Mouse (Mus musculus) monocyte, adult 5-6 weeks (primary cell): Measurements from ENCODE around the gene Atp23. TPM values are rescaled to one million over a fixed set of nuclear protein-coding genes. Genes with fewer than 3 reads are reported as not detected.
"Not testable (repeated sequence)": the region's sequence is repeated elsewhere in the genome, so short reads cannot be mapped to it uniquely, and the experiment has no call there.

Source experiments
- ATAC-seq: fragments of 153-309, 156-312 bp; replicated peaks from 2 replicates; pipeline ENCODE4 v1.8.0; 2017; ENCODE audit warnings: mild to moderate bottlenecking; ENCODE audit not compliant: low TSS enrichment, insufficient number of reproducible peaks, severe bottlenecking, poor library complexity, low FRiP score
- total RNA-seq: library from RNA; stranded (forward); fragments of 200-1000, 200-491, 200-594 nt; gene quantifications from 3 replicates; pipeline ENCODE4 v1.2.3, GENCODE M21; 2017

Atp23 gene
- total RNA-seq, 1 experiment from 2014 or later, result 2.2 TPM

GRCm38 (mm10) chr10:126840266-126840665 is 60.9 kb downstream of the Atp23 start:
- ATAC-seq, result no peak

- ATAC-seq, result no peak
These were observed 68.1 kb downstream of the Atp23 start for GRCm38 (mm10) chr10:126833006-126833405.

- ATAC-seq, result no peak
These were observed 69.8 kb downstream of the Atp23 start for GRCm38 (mm10) chr10:126831329-126831728.

- no peak for ATAC-seq
These were observed 72.5 kb downstream of the Atp23 start for GRCm38 (mm10) chr10:126828618-126829017.

- ATAC-seq, result no peak
These were observed 73.1 kb downstream of the Atp23 start for GRCm38 (mm10) chr10:126827941-126828593.

GRCm38 (mm10) chr10:126826982-126827381 is 74.2 kb downstream of the Atp23 start:
- ATAC-seq, result no peak

DNA sequence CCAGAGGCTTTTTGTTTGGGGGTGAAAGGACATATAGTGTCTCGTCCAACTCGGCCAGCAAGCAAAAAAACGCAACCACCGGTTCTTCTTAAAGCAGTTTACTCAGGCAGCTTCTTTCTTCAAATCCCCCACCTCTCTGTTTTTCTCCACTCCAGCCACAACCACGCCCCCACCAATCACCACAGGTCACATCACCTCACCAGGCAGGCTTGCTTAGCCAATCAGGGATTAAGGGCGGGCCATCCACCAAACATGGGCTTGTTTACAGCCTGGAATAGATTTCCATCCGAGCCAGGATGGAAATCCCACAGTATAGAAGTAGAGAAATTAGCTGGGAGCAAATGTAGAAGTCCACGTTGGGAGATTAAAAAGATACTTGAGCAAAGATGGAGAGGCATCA is 74.9 kb downstream of the Atp23 start:
- ATAC-seq, result not testable (repeated sequence)

DNA sequence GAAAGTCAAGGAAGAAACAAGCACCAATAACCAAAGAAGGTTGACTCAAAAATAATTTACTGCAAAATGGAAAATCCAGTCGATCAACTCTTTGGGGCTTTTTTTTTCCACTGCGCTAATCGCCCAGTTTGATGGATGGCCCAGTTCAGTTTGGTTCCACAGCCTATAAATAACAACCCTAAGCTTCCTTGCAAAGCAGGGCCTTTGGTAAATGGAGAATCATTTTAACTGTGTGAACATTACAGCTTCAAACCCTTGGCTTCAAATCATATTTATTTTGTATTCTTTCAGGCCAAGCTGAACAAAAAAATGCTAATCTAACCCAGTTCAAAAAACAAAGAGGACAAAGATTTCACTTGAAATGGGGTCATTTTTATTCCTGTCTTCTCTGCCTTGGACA is 78.7 kb downstream of the Atp23 start:
- ATAC-seq, result no peak

Other genes starting within 250 kb of the Atp23 start
- 36.2 to 38.6 TPM (median 37.6 TPM) in 3 replicates for gene Ctdsp2, start 77.4 kb upstream of the Atp23 start, total RNA-seq
- gene Avil, start 99.4 kb upstream of the Atp23 start, total RNA-seq, result 1.1 to 13.0 TPM (median 4.4 TPM) in 3 replicates
- gene Tsfm, start 129.5 kb upstream of the Atp23 start, total RNA-seq, result 8.5 to 14.3 TPM (median 13.9 TPM) in 3 replicates
- 1.3 to 5.1 TPM (median 1.6 TPM) in 3 replicates for gene Mettl1, start 140.1 kb upstream of the Atp23 start, total RNA-seq
- 0.39 TPM in 1 of 3 replicates, not detected in the others for gene Eef1akmt3, start 140.2 kb upstream of the Atp23 start, total RNA-seq
- gene Cyp27b1, start 146.9 kb upstream of the Atp23 start, total RNA-seq, result not detected in 3 replicates
- gene March9, start 158.8 kb upstream of the Atp23 start, total RNA-seq, result 1.6 TPM in 1 of 3 replicates, not detected in the others
- 23.3 to 49.4 TPM (median 23.9 TPM) in 3 replicates for gene Cdk4, start 162.2 kb upstream of the Atp23 start, total RNA-seq
- 38.1 to 49.9 TPM (median 47.0 TPM) in 3 replicates for gene Tspan31, start 168.9 kb upstream of the Atp23 start, total RNA-seq
- 31.1 to 112 TPM (median 48.9 TPM) in 3 replicates for gene Agap2, start 173.9 kb upstream of the Atp23 start, total RNA-seq
- 253 to 285 TPM (median 262 TPM) in 3 replicates for gene Os9, start 219.8 kb upstream of the Atp23 start, total RNA-seq